Mouse (Mus musculus): Measurements from ENCODE around the gene Lamtor2. TPM values are rescaled to one million over a fixed set of nuclear protein-coding genes. Genes with fewer than 3 reads are reported as not detected.
"Not testable (repeated sequence)": the region's sequence is repeated elsewhere in the genome, so short reads cannot be mapped to it uniquely, and the experiment has no call there.

Gene Lamtor2
- total and polyA plus RNA-seq, 2 experiments: 125 to 201 TPM

DNA sequence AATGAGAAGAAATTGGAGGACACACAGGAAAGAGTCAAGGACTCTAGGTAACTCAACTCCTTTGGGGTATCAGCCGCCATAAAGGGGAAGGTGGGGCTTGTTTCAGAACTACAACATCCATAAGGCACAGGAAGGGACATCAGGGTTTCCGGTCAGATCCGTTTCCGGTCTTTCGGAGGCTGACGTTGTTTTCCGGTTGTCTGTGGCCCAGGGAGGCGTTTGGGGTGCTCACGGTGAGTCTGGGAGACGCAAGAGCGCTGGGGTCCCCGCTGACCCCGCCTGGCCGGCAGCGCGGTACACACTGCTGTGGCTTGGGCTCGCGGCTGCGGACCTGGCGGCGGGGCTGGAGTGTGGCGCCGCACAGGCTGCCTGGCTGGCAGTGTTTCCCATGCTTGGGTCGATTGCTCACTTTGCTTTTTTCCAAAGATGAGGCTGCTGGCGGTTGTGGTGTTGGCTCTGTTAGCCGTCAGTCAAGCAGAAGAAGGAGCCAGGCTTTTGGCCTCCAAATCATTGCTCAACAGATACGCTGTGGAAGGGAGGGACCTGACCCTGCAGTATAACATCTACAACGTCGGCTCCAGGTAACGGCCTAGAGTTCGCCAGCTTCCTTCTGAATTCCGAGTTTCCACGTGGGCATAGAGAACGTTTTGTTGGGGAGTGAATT lies 26.7 kb upstream of the Lamtor2 start:
- H3K4me1 ChIP-seq (ENCODE audit: control insufficient read depth, insufficient read depth, low read length): no peaks in the 10 kb centered on the region
- no peaks in the 10 kb centered on the region for H3K79me2 ChIP-seq (ENCODE audit: control insufficient read depth, insufficient read depth, low read length)
- peak overlapping the region; percentile 92 for H3K9ac ChIP-seq (ENCODE audit: low read depth, low read length)
- peak; percentile 93 for DNase-seq (ENCODE audit: extremely low read depth, low read depth, low spot score)
- TF ChIP-seq POLR2A (IDR thresholded peaks at IDR 0.05; ENCODE audit: extremely low read depth, insufficient read depth, low read length) (peak; percentile 58; the same call in 1 of the 2 replicates), CTCF (IDR thresholded peaks at IDR 0.05; ENCODE audit: low read depth, low read length) (no peak)
- peak overlapping the region; percentile 85 for H3K4me3 ChIP-seq (ENCODE audit: insufficient read depth, low read depth, low read length)
- under 1% methylated on average over 34 of the region's 34 CpGs for WGBS
- H3K27me3 ChIP-seq (ENCODE audit: control insufficient read depth, insufficient read depth, low read length): no peaks in the 10 kb centered on the region
- peak overlapping the region; percentile 84 for H3K27ac ChIP-seq (replicated peaks; ENCODE audit: insufficient read depth, low read depth, low read length)
- H3K36me3 ChIP-seq (ENCODE audit: control insufficient read depth, insufficient read depth, low read length): peaks cover 14% of the 10 kb centered on the region; the same call in 1 of the 2 replicates

- Histone ChIP-seq H3K36me3 (ENCODE audit: control insufficient read depth, insufficient read depth, low read length) (peaks cover 14% of the 10 kb centered on the region; the same call in 1 of the 2 replicates), H3K27ac (replicated peaks; ENCODE audit: insufficient read depth, low read depth, low read length) (no peak overlapping the region), H3K4me1 (ENCODE audit: control insufficient read depth, insufficient read depth, low read length) (no peaks in the 10 kb centered on the region), H3K27me3 (ENCODE audit: control insufficient read depth, insufficient read depth, low read length) (no peaks in the 10 kb centered on the region), H3K4me3 (ENCODE audit: insufficient read depth, low read depth, low read length) (no peak overlapping the region), H3K79me2 (ENCODE audit: control insufficient read depth, insufficient read depth, low read length) (no peaks in the 10 kb centered on the region), H3K9ac (ENCODE audit: low read depth, low read length) (no peak overlapping the region)
- no peak for TF ChIP-seq POLR2A (IDR thresholded peaks at IDR 0.05; ENCODE audit: extremely low read depth, insufficient read depth, low read length)
- no peak for TF ChIP-seq CTCF (IDR thresholded peaks at IDR 0.05; ENCODE audit: low read depth, low read length)
- 45% methylated on average over 8 of the region's 8 CpGs for WGBS
- DNase-seq (ENCODE audit: extremely low read depth, low read depth, low spot score): no peak
These were observed 25.9 kb upstream of the Lamtor2 start for GRCm38 (mm10) chr3:88578498-88579424.

DNA sequence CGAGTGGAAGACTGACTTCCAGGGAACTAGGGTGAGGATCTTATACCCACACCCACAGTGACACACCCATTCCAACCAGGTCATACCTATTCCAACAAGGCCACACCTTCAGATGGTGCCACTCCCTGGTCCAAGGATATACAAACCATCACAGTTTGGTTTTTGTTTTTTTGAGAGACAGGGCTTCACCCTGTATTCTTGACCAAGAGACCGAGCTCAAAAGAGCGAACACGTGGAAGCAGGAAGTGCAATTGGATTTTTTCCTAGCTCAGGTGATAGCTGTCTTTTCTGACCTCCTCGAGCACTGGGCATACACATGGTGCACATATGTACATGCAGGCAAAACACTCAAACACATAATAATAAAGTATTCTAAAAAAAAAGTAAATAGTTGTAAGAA lies 25.0 kb upstream of the Lamtor2 start:
- H3K4me1 ChIP-seq (ENCODE audit: control insufficient read depth, insufficient read depth, low read length); H3K9ac ChIP-seq (ENCODE audit: low read depth, low read length); H3K27me3 ChIP-seq (ENCODE audit: control insufficient read depth, insufficient read depth, low read length); H3K79me2 ChIP-seq (ENCODE audit: control insufficient read depth, insufficient read depth, low read length); H3K27ac ChIP-seq (replicated peaks; ENCODE audit: insufficient read depth, low read depth, low read length); DNase-seq (ENCODE audit: extremely low read depth, low read depth, low spot score); H3K4me3 ChIP-seq (ENCODE audit: insufficient read depth, low read depth, low read length): not testable (repeated sequence)
- H3K36me3 ChIP-seq (ENCODE audit: control insufficient read depth, insufficient read depth, low read length): peaks cover 10% of the 10 kb centered on the region; the same call in 1 of the 2 replicates
- 86% methylated on average over 5 of the region's 5 CpGs for WGBS

DNA sequence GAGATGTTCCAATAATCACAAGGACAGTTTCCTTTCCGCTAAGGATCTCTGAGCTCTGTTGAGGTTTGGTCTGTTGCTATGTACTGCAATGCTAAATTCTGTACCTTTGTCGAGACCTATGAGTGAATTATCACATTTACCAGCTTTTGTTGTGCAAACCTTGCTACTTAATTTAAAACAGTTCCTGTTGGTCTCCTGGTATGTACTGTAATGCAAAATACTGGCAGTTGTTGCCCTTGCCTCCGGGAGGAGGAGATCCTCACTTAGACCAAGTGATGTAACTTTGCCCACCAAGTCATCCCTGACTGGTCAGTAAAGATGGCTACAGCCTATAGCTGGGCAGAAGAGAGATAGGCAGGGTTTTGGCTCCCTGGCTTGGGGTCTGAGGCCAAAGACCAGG lies 22.7 kb upstream of the Lamtor2 start, which contains the start of gene Ssr2:
Gene Ssr2 (plus strand): TSS at position 337 of the 400 bp plus-strand sequence.
- H3K36me3 ChIP-seq (ENCODE audit: control insufficient read depth, insufficient read depth, low read length): no peaks in the 10 kb centered on the region
- H3K27me3 ChIP-seq (ENCODE audit: control insufficient read depth, insufficient read depth, low read length): no peaks in the 10 kb centered on the region
- no peak within 1 kb of the TSS for H3K4me3 ChIP-seq (ENCODE audit: insufficient read depth, low read depth, low read length)
- TF ChIP-seq POLR2A (IDR thresholded peaks at IDR 0.05; ENCODE audit: extremely low read depth, insufficient read depth, low read length) (no peak), CTCF (IDR thresholded peaks at IDR 0.05; ENCODE audit: low read depth, low read length) (no peak)
- H3K79me2 ChIP-seq (ENCODE audit: control insufficient read depth, insufficient read depth, low read length): no peaks in the 10 kb centered on the region
- no peak within 1 kb of the TSS for H3K27ac ChIP-seq (replicated peaks; ENCODE audit: insufficient read depth, low read depth, low read length)
- no peak within 1 kb of the TSS for H3K9ac ChIP-seq (ENCODE audit: low read depth, low read length)
- H3K4me1 ChIP-seq (ENCODE audit: control insufficient read depth, insufficient read depth, low read length): no peaks in the 10 kb centered on the region
- 92% methylated on average over 3 of the region's 3 CpGs for WGBS
- no peak for DNase-seq (ENCODE audit: extremely low read depth, low read depth, low spot score)

- H3K27me3 ChIP-seq (ENCODE audit: control insufficient read depth, insufficient read depth, low read length): no peaks in the 10 kb centered on the region
- peaks cover 4% of the 10 kb centered on the region for H3K4me1 ChIP-seq (ENCODE audit: control insufficient read depth, insufficient read depth, low read length)
- H3K4me3 ChIP-seq (ENCODE audit: insufficient read depth, low read depth, low read length): no peak overlapping the region
- no peak overlapping the region for H3K27ac ChIP-seq (replicated peaks; ENCODE audit: insufficient read depth, low read depth, low read length)
- 90% methylated on average over 2 of the region's 2 CpGs for WGBS
- TF ChIP-seq POLR2A (IDR thresholded peaks at IDR 0.05; ENCODE audit: extremely low read depth, insufficient read depth, low read length): no peak
- TF ChIP-seq CTCF (IDR thresholded peaks at IDR 0.05; ENCODE audit: low read depth, low read length): no peak
- H3K36me3 ChIP-seq (ENCODE audit: control insufficient read depth, insufficient read depth, low read length): no peaks in the 10 kb centered on the region
- DNase-seq (ENCODE audit: extremely low read depth, low read depth, low spot score): no peak
- no peak overlapping the region for H3K9ac ChIP-seq (ENCODE audit: low read depth, low read length)
- H3K79me2 ChIP-seq (ENCODE audit: control insufficient read depth, insufficient read depth, low read length): no peaks in the 10 kb centered on the region
These were observed 20.9 kb upstream of the Lamtor2 start for GRCm38 (mm10) chr3:88573810-88574209.

Measured in liver, adult 2 months (tissue).